Comparison of ENCODE assay signal across 10 mouse cellular contexts in genomic region chr17:72925111-72925510, GRCm38 (mm10). TPM values are rescaled to one million over a fixed set of nuclear protein-coding genes. Genes with fewer than 3 reads are reported as not detected.
A peak's percentile ranks its signal among the peaks of the same experiment; 100 is the strongest.
DNase-seq lines count a peak whose midpoint lies in the region; ATAC-seq lines count a peak whose summit lies in the region.
"Had no signal": no experiment of that assay in that cellular context is flagged by ENCODE, and none has a peak within 500 bp of the region (broad histone marks: within the 10 kb centered on the region; RNA-seq: fewer than 3 reads in every experiment).

No protein-coding gene starts in this region.

- peaks cover 59% of the 10 kb centered on the region for H3K4me1 ChIP-seq in heart, embryonic 11.5 days (ENCODE audit: control insufficient read depth, insufficient read depth, low read length)
- H3K4me1 ChIP-seq in embryonic facial prominence, embryonic 10.5 days = peaks cover 38% of the 10 kb centered on the region
- peaks cover 74% of the 10 kb centered on the region for H3K4me1 ChIP-seq in hindbrain, embryonic 15.5 days (replicated peaks)
- H3K4me1 ChIP-seq in midbrain, embryonic 15.5 days = peaks cover 70% of the 10 kb centered on the region
- H3K4me1 ChIP-seq: liver, embryonic 13.5 days had no signal

- no peaks in the 10 kb centered on the region for H3K9me3 ChIP-seq in heart, embryonic 11.5 days (replicated peaks; ENCODE audit: control insufficient read depth, low read length)
- no peaks in the 10 kb centered on the region for H3K9me3 ChIP-seq in embryonic facial prominence, embryonic 10.5 days
- H3K9me3 ChIP-seq in hindbrain, embryonic 15.5 days = no peaks in the 10 kb centered on the region
- H3K9me3 ChIP-seq in midbrain, embryonic 15.5 days = no peaks in the 10 kb centered on the region
- H3K9me3 ChIP-seq: liver, embryonic 13.5 days; stomach, embryonic 15.5 days had no signal

- 78% methylated on average over 6 of the region's 6 CpGs for WGBS in heart, embryonic 11.5 days (ENCODE audit: insufficient replicate concordance)
- WGBS in embryonic facial prominence, embryonic 10.5 days = 91% methylated on average over 6 of the region's 6 CpGs
- 79% methylated on average over 6 of the region's 6 CpGs for WGBS in hindbrain, embryonic 15.5 days
- WGBS in midbrain, embryonic 15.5 days = 85% methylated on average over 6 of the region's 6 CpGs

- 0 out of 2 replicates have a peak overlapping the region, but pooled peaks have one; percentile 5 for H3K9ac ChIP-seq in heart, embryonic 11.5 days (ENCODE audit: low read depth, low read length)
- H3K9ac ChIP-seq in hindbrain, embryonic 15.5 days = no peak overlapping the region
- H3K9ac ChIP-seq in midbrain, embryonic 15.5 days = no peak overlapping the region
- H3K9ac ChIP-seq: liver, embryonic 13.5 days; stomach, embryonic 15.5 days had no signal

- H3K36me3 ChIP-seq in heart, embryonic 11.5 days (ENCODE audit: control insufficient read depth, insufficient read depth, low read length) = peaks cover 34% of the 10 kb centered on the region
- H3K36me3 ChIP-seq in embryonic facial prominence, embryonic 10.5 days (replicated peaks) = peaks cover 74% of the 10 kb centered on the region
- H3K36me3 ChIP-seq in hindbrain, embryonic 15.5 days = peaks cover 13% of the 10 kb centered on the region; the same call in 1 of the 2 replicates
- no peaks in the 10 kb centered on the region; the same call in 1 of the 2 replicates for H3K36me3 ChIP-seq in midbrain, embryonic 15.5 days (replicated peaks)
- H3K36me3 ChIP-seq: liver, embryonic 13.5 days had no signal

- no peak overlapping the region for H3K27ac ChIP-seq in heart, embryonic 11.5 days (ENCODE audit: low read depth, low read length)
- peak overlapping the region; percentile 74; the same call in 1 of the 2 replicates for H3K27ac ChIP-seq in embryonic facial prominence, embryonic 10.5 days (replicated peaks)
- H3K27ac ChIP-seq in hindbrain, embryonic 15.5 days (replicated peaks) = peak overlapping the region; percentile 30
- peak overlapping the region; percentile 70; the same call in 1 of the 2 replicates for H3K27ac ChIP-seq in midbrain, embryonic 15.5 days
- H3K27ac ChIP-seq: liver, embryonic 13.5 days; stomach, embryonic 15.5 days had no signal

- no peak overlapping the region for H3K4me2 ChIP-seq in heart, embryonic 11.5 days
- H3K4me2 ChIP-seq in hindbrain, embryonic 15.5 days = no peak overlapping the region
- H3K4me2 ChIP-seq in midbrain, embryonic 15.5 days = no peak overlapping the region; the same call in 1 of the 2 replicates
- H3K4me2 ChIP-seq: liver, embryonic 13.5 days; stomach, embryonic 15.5 days had no signal

- H3K4me3 ChIP-seq in heart, embryonic 11.5 days (ENCODE audit: low read depth, low read length) = no peak overlapping the region
- no peak overlapping the region for H3K4me3 ChIP-seq in embryonic facial prominence, embryonic 10.5 days
- no peak overlapping the region for H3K4me3 ChIP-seq in hindbrain, embryonic 15.5 days
- H3K4me3 ChIP-seq in midbrain, embryonic 15.5 days = no peak overlapping the region
- H3K4me3 ChIP-seq: liver, embryonic 13.5 days; stomach, embryonic 15.5 days had no signal

- H3K27me3 ChIP-seq in heart, embryonic 11.5 days (ENCODE audit: control insufficient read depth, insufficient read depth, low read length) = no peaks in the 10 kb centered on the region
- no peaks in the 10 kb centered on the region for H3K27me3 ChIP-seq in embryonic facial prominence, embryonic 10.5 days (replicated peaks; ENCODE audit: low read depth, poor library complexity, severe bottlenecking)
- no peaks in the 10 kb centered on the region for H3K27me3 ChIP-seq in hindbrain, embryonic 15.5 days
- no peaks in the 10 kb centered on the region for H3K27me3 ChIP-seq in midbrain, embryonic 15.5 days (replicated peaks)
- H3K27me3 ChIP-seq: liver, embryonic 13.5 days; stomach, embryonic 15.5 days had no signal

- intact Hi-C loops in heart, postnatal 25 days (cut with DNase I) = no loop called here

- no peak for DNase-seq in heart, postnatal 25 days (ENCODE audit: low spot score)
- no peak for DNase-seq in embryonic facial prominence, embryonic 10.5 days (ENCODE audit: low spot score)
- no peak for DNase-seq in layer of hippocampus, postnatal 36 days
- no peak for DNase-seq in layer of hippocampus, adult 11-12 months (ENCODE audit: low spot score)
- no peak for DNase-seq in layer of hippocampus, adult 8-10 months (ENCODE audit: low spot score in 2 of 2)
- DNase-seq: liver, embryonic 13.5 days had no signal

- ATAC-seq in heart, embryonic 11.5 days (replicated peaks; ENCODE audit: insufficient number of reproducible peaks, low FRiP score, low TSS enrichment) = no peak
- no peak for ATAC-seq in hindbrain, embryonic 15.5 days (ENCODE audit: low FRiP score, low read depth)
- no peak for ATAC-seq in midbrain, embryonic 15.5 days (replicated peaks)

RNA-seq across cellular contexts. Expression of gene Lbh, which starts 7.0 kb away (rescaled TPM):
- polyA plus RNA-seq in heart, embryonic 11.5 days (2014; fragmentation: Nextera tagmentation; extraction: Ambion mirVana) = 19.1 and 22.8 TPM in 2 replicates
- 100 to 1,000 TPM; 390 to 430 TPM for total RNA-seq in heart, postnatal 25 days (2021)
- polyA plus RNA-seq in embryonic facial prominence, embryonic 10.5 days (2016; fragmentation: Nextera tagmentation; extraction: Ambion mirVana) = 2.1 and 2.2 TPM in 2 replicates
- polyA plus RNA-seq in hindbrain, embryonic 15.5 days (2015; fragmentation: Nextera tagmentation; extraction: Ambion mirVana) = 4.2 and 4.3 TPM in 2 replicates
- 5.7 and 5.9 TPM in 2 replicates for polyA plus RNA-seq in midbrain, embryonic 15.5 days (2015; fragmentation: Nextera tagmentation; extraction: Ambion mirVana)
- 10 to 100 TPM; 32.6 to 35.7 TPM for total RNA-seq in layer of hippocampus, postnatal 36 days (2021)
- total RNA-seq in layer of hippocampus, adult 8-10 months (2022) = 10 to 100 TPM; 36.5 to 46.3 (median 42.0) TPM
